Mouse (Mus musculus) ES-E14 (cell line): Measurements from ENCODE around the gene Ube2a. TPM values are rescaled to one million over a fixed set of nuclear protein-coding genes. Genes with fewer than 3 reads are reported as not detected.

ENCODE experiments used
- DNase-seq: peaks from one replicate; pipeline ENCODE4 v3.0.0-alpha.2; 2013; ENCODE audit warnings: low read depth, low spot score
- H3K27ac ChIP-seq: 2 replicates; pipeline ENCODE4 v1.5.1; 2012; ENCODE audit warnings: low read depth, mild to moderate bottlenecking, low read length, moderate library complexity, mixed read lengths; ENCODE audit not compliant: poor library complexity, insufficient read depth, severe bottlenecking
- H3K36me3 ChIP-seq: 2 replicates; pipeline ENCODE4 v1.6.1; 2012; ENCODE audit warnings: mild to moderate bottlenecking, low read length, moderate library complexity, mixed read lengths; ENCODE audit not compliant: control insufficient read depth, poor library complexity, insufficient read depth, severe bottlenecking
- H3K4me1 ChIP-seq, 2 experiments: fragments of 150-350 bp in 1 of 2; sonication (generic) in 1 of 2; 2 replicates each; pipeline ENCODE4 v1.6.1; 2012; ENCODE audit warnings: low read length in 2 of 2, mild to moderate bottlenecking in 1 of 2, mixed read lengths in 1 of 2; ENCODE audit not compliant: control insufficient read depth in 2 of 2, insufficient read depth in 2 of 2, poor library complexity in 1 of 2
- H3K4me3 ChIP-seq, 2 experiments: fragments of 150-350 bp in 1 of 2; sonication (generic) in 1 of 2; 2 replicates each; pipeline ENCODE4 v1.5.1; 2012; ENCODE audit warnings: low read length in 2 of 2, low read depth in 1 of 2, mild to moderate bottlenecking in 1 of 2, mixed read lengths in 1 of 2; ENCODE audit not compliant: insufficient read depth in 1 of 2, poor library complexity in 1 of 2, severe bottlenecking in 1 of 2
- H3K9ac ChIP-seq: 2 replicates; pipeline ENCODE4 v1.6.1; 2012; ENCODE audit warnings: low read depth, mild to moderate bottlenecking, low read length, mixed read lengths; ENCODE audit not compliant: poor library complexity, insufficient read depth, severe bottlenecking
- H3K9me3 ChIP-seq: fragments of 150-350 bp; sonication (generic); 2 replicates; pipeline ENCODE4 v1.6.1; 2012; ENCODE audit warnings: low read depth, mild to moderate bottlenecking, low read length; ENCODE audit not compliant: control insufficient read depth, insufficient read depth
- CHD2 ChIP-seq: IDR thresholded peaks from 2 replicates; pipeline ENCODE4 v1.6.1; 2014; ENCODE audit warnings: mild to moderate bottlenecking, low read depth, low read length, inconsistent platforms
- HCFC1 ChIP-seq: IDR thresholded peaks from 2 replicates; pipeline ENCODE4 v1.6.1; 2012; ENCODE audit warnings: low read length, inconsistent platforms, borderline replicate concordance; ENCODE audit not compliant: insufficient read depth
- MAFK ChIP-seq: IDR thresholded peaks from 2 replicates; pipeline ENCODE4 v1.6.1; 2014; ENCODE audit warnings: mild to moderate bottlenecking, low read depth, low read length, inconsistent platforms; ENCODE audit not compliant: insufficient read depth
- ZC3H11A ChIP-seq: IDR thresholded peaks from 2 replicates; pipeline ENCODE4 v1.6.1; 2012; ENCODE audit warnings: low read depth, mild to moderate bottlenecking, inconsistent platforms, low read length, borderline replicate concordance
- ZNF384 ChIP-seq: IDR thresholded peaks from 2 replicates; pipeline ENCODE4 v1.6.1; 2012; ENCODE audit warnings: low read depth, low read length, inconsistent platforms
- in situ Hi-C, 2 experiments: fragments of 600-800 bp; cut with MboI; formaldehyde crosslinking; loops; one replicate each; pipeline ENCODE4 v1.15.1; 2025; ENCODE audit warnings: low sequenced_read_pairs in 2 of 2, inconsistent platforms in 1 of 2; ENCODE audit not compliant: unreplicated experiment in 2 of 2
- total RNA-seq: library from RNA; depleted of rRNA; stranded (reverse); fragments of 300-350 nt; gene quantifications from 2 replicates; pipeline ENCODE4 v1.2.3, GENCODE M21; 2012; rRNA removed

The Ube2a gene
- 57.3 and 77.3 TPM in 2 replicates for total RNA-seq

GRCm38 (mm10) chrX:36873765-36874164, at the start of gene Ube2a, which contains the start of gene C330007P06Rik:
Gene Ube2a, plus strand, starts transcription at chrX:36873900.
Gene C330007P06Rik, minus strand, starts transcription at chrX:36874111.
- in situ Hi-C loops = no loop called here
- no peak for TF ChIP-seq HCFC1
- no peak for TF ChIP-seq CHD2
- TF ChIP-seq MAFK = no peak
- no peak for TF ChIP-seq ZNF384
- TF ChIP-seq ZC3H11A = no peak

GRCm38 (mm10) chrX:36823932-36824711, 49.6 kb upstream of the Ube2a start:
- no peak for DNase-seq
- Histone ChIP-seq H3K9me3 (no peaks in the 10 kb centered on the region), H3K36me3 (no peaks in the 10 kb centered on the region), H3K4me1 (no peaks in the 10 kb centered on the region), H3K27ac (no peak overlapping the region), H3K4me3 (no peak overlapping the region), H3K9ac (no peak overlapping the region)
- TF ChIP-seq ZC3H11A (no peak), MAFK (no peak), CHD2 (no peak), HCFC1 (no peak), ZNF384 (no peak)
- in situ Hi-C loops = no loop called here

More at GRCm38 (mm10) chrX:36873765-36874164, at the start of gene Ube2a, which contains the start of gene C330007P06Rik:
- no peaks in the 10 kb centered on the region for H3K36me3 ChIP-seq
- peak within 1 kb of the TSS; percentile 69 to 91 for H3K4me3 ChIP-seq
- H3K4me1 ChIP-seq = no peaks in the 10 kb centered on the region; a peak in 1 of 4 replicates
- no peaks in the 10 kb centered on the region for H3K9me3 ChIP-seq
- DNase-seq = no peak
- H3K27ac ChIP-seq = peak within 1 kb of the TSS; percentile 65
- peak within 1 kb of the TSS; percentile 96 for H3K9ac ChIP-seq

- H3K9ac ChIP-seq = no peak overlapping the region
- in situ Hi-C loops = no loop called here
Measured at GRCm38 (mm10) chrX:36825032-36825431, 48.7 kb upstream of the Ube2a start.

GRCm38 (mm10) chrX:36826873-36827272, 46.8 kb upstream of the Ube2a start:
- no peaks in the 10 kb centered on the region for H3K9me3 ChIP-seq
- H3K4me1 ChIP-seq = peaks cover 0 to 3% of the 10 kb centered on the region in 2 experiments; a peak in 1 of 4 replicates
- H3K36me3 ChIP-seq = no peaks in the 10 kb centered on the region
- H3K27ac ChIP-seq = no peak overlapping the region
- no peak for DNase-seq
- TF ChIP-seq CHD2 (no peak), ZNF384 (no peak), ZC3H11A (no peak), MAFK (no peak), HCFC1 (no peak)
- H3K9ac ChIP-seq = no peak overlapping the region
- H3K4me3 ChIP-seq = no peak overlapping the region
- in situ Hi-C loops = no loop called here

More at GRCm38 (mm10) chrX:36825032-36825431, 48.7 kb upstream of the Ube2a start:
- TF ChIP-seq MAFK (no peak), HCFC1 (no peak), ZNF384 (no peak)
- no peak overlapping the region for H3K4me3 ChIP-seq
- no peaks in the 10 kb centered on the region for H3K9me3 ChIP-seq
- no peak overlapping the region for H3K27ac ChIP-seq
- no peaks in the 10 kb centered on the region for H3K4me1 ChIP-seq
- DNase-seq = no peak
- no peaks in the 10 kb centered on the region for H3K36me3 ChIP-seq

GRCm38 (mm10) chrX:36830271-36830670, 43.4 kb upstream of the Ube2a start:
- Histone ChIP-seq H3K4me1 (peaks cover 0 to 5% of the 10 kb centered on the region in 2 experiments; a peak in 2 of 4 replicates), H3K27ac (no peak overlapping the region), H3K9me3 (no peaks in the 10 kb centered on the region), H3K9ac (peak overlapping the region; percentile 32; the same call in 1 of the 2 replicates), H3K36me3 (no peaks in the 10 kb centered on the region), H3K4me3 (no peak overlapping the region)
- TF ChIP-seq HCFC1 = no peak
- TF ChIP-seq ZC3H11A = no peak
- 0 out of 2 replicates have a peak, but pooled peaks have one; percentile 25 for TF ChIP-seq MAFK
- TF ChIP-seq ZNF384 = no peak
- no peak for TF ChIP-seq CHD2
- in situ Hi-C loops = no loop called here
- no peak for DNase-seq
